Mouse (Mus musculus): ENCODE measurements around the gene Atmin.

- TF ChIP-seq FLI1 (IDR thresholded peaks at IDR 0.05; ENCODE audit: low read length) (no peak), GATA1 (IDR thresholded peaks at IDR 0.05; ENCODE audit: borderline replicate concordance, low read length) (no peak)
These were observed 50.1 kb downstream of the Atmin start, which contains the start of gene Gcsh for GRCm38 (mm10) chr8:116993095-116993867.

All from megakaryocyte, embryonic 14.5 days (primary cell).